Mouse (Mus musculus) urinary bladder, adult 2 months (tissue): ENCODE measurements at regions not wholly inside any gene's neighbourhood (a gene's known extent, or its start where the extent isn't known, plus 50 kb on each side); places are given as distances from the start of the nearest gene placed in this dataset.

Experiments used
- DNase-seq: peaks from one replicate; pipeline ENCODE4 v3.0.0; 2022; ENCODE audit warnings: low spot score

- no peak for DNase-seq
Measured at GRCm38 (mm10) chr13:43852888-43853287, 68.3 kb downstream of the Cd83 start.

GRCm38 (mm10) chr13:43854973-43855372 lies 70.4 kb downstream of the Cd83 start:
- DNase-seq: no peak

GRCm38 (mm10) chr13:43860932-43861331 lies 76.4 kb downstream of the Cd83 start:
- no peak for DNase-seq

DNA sequence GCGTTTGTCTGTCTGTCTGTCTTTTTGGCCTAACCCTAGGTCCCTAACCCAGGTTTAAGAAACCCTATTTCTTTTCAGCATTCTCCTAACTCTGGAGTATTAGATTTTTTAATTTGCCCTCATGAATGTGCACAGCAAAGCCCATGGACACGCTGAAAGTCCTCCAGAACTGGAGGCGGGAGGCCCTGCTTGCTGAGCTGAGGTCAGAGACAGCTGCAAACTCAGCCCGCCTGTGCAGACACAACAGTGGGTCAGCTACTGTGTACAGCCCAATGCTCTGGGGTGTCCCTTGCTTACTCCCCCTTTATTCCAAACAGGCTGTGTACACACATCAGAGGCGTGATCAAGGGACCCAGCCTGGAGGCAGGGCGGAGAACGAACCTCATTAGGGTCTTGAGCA lies 76.8 kb downstream of the Cd83 start:
- no peak for DNase-seq

GRCm38 (mm10) chr13:43862056-43862455 lies 77.5 kb downstream of the Cd83 start:
- no peak for DNase-seq

- no peak for DNase-seq
Measured at GRCm38 (mm10) chr13:43862586-43862985, 78.0 kb downstream of the Cd83 start.

DNA sequence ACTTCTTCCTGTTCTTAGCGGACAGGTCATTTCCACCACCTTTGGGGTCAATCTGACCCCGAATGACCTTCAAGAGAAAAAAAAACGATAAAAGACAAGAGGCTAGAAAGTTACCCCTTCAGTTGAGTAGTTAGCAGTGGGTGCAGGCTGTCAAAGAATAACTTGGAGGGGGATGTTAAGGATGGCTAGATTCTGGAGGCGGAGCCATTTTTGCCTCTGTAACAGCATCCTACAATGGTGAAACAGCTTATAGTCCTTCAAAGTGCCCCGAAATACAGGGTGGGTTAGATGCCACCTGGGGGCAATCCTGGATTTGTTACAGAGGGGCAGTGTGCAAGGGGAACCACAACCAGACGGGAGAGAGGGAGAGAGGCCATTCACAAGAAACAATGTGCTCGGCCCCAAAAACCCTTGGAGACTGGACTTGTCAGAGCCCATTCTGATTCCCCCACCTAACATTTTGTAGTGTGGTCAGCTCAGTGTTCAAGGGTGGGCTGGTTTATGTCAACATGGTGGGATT lies 79.1 kb downstream of the Cd83 start:
- no peak for DNase-seq

DNA sequence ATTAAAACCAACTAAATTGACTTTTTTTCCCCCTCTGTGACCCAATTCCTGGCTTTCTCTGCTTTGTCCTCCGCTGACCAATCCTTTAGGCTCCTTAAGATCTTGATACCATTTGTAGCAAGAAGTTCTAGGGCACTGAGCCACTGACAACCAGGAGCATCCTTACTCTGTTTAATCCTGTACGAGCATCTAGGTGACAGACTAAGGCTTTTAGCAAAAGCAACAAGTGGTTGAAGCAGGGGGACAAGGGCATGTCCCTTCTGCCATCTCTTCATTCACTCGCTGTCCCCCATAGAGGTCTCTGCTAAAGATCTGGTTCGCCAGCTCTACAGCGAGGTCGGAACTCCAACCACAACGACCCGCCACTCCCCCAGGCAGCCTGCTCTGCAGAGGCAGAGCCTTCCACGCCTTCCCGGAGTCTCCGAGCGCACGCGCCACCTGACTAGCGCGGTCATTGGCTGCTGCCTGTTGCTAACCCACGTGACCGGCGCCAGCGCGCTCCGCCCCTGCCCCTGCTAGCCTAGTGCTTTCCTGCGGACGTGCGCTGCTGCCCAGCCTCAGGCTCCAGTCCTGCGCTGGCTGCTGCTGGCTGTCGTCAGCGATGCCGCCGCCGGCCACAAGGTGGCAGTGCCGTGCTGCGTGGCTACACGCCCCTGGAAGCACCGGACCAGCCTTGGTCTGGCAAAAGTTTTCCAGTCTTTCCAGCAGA lies 79.7 kb downstream of the Cd83 start:
- peak; percentile 99 for DNase-seq

GRCm38 (mm10) chr13:43865036-43865435 lies 80.5 kb downstream of the Cd83 start:
- no peak for DNase-seq

DNA sequence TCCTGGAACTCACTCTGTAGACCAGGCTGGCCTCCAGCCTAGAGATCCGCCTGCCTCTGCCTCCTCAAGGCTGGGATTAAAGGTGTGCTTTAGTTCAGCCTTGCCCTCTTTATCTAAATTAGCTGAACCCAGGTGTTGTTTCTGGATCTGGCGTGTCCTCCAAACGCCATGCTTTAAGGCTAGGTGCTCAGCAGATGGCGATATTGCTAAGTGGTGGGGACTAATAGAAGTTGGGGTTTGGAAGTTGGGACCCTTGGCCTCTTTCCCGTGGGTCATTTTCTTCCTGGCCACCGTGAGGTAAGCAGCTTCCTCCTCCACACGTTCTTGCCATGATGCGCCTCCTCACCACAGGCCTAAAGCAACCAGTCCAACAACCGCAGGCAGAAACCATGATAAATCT lies 91.3 kb downstream of the Cd83 start:
- DNase-seq: no peak

- no peak for DNase-seq
Measured at GRCm38 (mm10) chr13:43887284-43887683, 102.7 kb downstream of the Cd83 start.

DNA sequence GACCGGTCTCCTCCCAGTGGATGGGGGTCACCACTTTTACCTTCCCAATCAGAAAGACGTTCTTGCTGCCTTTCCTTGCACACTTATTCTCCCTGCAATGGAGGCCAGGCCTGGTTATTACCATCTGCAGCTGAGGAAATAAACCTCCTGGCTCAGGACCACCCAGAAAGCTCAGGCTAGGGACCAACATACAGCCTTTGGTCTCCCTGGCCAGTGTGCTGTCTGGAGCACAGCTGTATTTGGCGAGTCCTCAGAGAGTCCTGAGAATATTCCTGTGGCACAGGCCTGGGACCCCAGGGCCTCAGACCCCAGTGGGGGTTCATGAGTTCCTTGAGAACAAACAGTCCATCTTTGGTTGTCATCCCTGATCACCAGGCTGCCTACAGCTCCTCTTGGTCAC lies 107.4 kb downstream of the Cd83 start:
- no peak for DNase-seq

DNA sequence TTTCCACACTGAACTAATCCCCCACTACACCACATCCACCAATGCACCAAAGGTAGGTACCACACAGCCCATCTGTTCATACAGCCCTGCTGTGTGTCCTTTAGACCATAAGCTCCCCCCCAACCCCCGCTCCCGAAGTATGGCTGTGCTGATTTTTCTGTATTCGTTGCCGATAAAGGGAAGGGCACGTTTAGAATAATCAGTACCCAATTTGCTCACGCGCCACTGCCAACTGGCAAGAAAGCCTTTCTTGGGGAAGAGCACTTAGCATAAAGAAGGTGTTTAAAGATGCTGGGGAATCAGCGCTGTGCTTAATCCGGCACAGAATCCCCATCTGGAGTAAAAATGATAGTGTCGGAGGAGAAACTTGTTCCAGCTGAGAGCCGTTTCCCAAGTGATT lies 111.4 kb downstream of the Cd83 start:
- DNase-seq: no peak

- DNase-seq: no peak
Measured at GRCm38 (mm10) chr13:43897046-43897445, 112.5 kb downstream of the Cd83 start.

DNA sequence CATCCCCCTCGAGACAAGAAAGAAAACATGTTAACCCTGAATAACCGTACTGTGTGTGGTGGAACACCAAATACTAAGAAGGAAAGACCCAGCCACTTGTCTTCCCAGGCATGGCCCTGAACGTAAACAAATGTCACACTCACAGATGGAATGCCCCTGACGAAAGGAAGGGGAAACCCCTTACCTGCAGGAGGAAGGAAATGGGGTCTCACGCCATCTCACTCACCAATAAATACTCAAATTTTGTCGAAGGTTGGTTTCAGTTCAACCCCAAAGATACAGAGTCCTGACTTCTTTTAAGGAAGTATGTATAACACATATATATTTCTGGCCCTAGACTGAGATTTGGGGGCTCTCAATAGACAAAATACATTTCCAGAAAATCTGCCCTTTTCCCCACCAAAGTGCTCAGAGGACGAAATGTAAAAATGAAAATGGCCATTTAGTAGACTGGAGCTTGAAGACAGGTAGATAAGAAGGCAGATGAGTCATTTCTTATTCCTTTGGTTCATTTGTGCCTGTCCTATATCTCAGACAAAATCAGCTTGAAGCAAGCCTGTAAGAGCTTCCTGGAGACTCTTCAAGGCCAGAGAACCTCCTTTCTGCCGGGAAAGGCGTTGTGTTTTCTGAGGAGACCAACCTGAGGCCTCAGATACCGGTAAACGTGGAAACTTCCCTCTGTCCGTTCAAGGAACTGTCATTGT lies 114.1 kb downstream of the Cd83 start:
- no peak for DNase-seq

- no peak for DNase-seq
Measured at GRCm38 (mm10) chr13:43900115-43900514, 115.5 kb downstream of the Cd83 start.

GRCm38 (mm10) chr13:43900758-43901157 lies 116.2 kb downstream of the Cd83 start:
- no peak for DNase-seq

DNA sequence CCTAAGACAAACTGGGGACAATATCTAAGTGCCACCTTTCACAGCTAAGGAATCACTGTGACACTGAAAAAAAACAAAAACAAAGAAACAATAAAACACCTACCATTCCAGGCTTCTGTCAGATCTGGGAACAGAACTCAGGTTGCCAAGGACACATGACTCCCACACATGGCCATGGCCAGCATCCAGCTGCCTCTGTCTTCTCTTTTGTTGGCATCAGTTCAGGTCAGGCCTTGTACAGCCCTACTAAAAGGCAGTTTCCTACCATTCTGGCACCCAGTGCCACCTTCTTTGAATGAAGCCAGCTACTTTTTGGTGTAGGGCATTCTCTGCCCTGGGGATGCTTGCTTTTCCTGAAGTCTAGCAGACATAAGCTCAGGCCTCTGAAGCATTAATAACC lies 118.8 kb downstream of the Cd83 start:
- no peak for DNase-seq

DNA sequence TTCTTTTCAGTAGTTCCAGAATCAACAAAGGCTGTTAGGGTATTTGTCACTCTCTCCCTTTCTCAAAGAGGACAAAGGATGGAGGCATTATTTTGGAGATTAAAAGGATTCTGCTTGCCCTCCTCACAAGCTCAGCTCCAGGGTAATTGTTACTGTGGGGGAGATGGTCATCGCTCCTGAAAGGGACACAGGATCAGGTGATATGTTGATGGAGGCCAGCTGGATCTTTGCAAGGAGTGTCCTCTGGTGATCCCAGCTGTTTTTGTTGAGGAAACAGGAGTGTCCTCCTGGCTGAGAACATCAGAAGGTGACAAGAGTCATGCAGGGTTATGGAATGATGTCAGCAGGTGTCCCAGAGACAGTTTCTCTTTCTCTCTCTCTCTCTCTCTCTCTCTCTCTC lies 119.7 kb downstream of the Cd83 start:
- no peak for DNase-seq

DNA sequence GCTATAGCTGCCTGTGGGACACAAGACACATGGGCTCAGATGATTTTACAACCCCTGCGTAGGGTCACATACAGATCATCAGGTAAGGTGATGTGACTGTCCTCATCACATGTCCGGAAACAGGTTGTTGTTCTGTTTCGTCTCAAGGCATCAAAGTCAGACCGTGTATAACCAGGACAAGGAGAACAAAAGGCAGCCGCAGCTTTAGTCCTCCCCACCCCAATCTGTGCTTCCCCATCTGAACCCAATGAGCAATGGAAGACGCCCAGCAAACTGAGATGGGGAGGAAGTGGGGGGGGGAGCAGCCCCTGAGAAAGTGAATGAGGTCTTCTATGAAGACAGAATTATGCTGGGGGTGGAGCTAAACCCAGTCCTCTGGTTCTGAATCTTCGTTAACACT lies 121.7 kb downstream of the Cd83 start:
- no peak for DNase-seq

- no peak for DNase-seq
Measured at GRCm38 (mm10) chr13:43907425-43907824, 122.8 kb downstream of the Cd83 start.

GRCm38 (mm10) chr13:43908041-43908644 lies 123.6 kb downstream of the Cd83 start:
- no peak for DNase-seq

GRCm38 (mm10) chr13:43909933-43910332 lies 125.4 kb downstream of the Cd83 start:
- no peak for DNase-seq
